Mouse (Mus musculus) T-helper 17 cell (primary cell): ENCODE measurements around the gene Epb41.

Source experiments
- in situ Hi-C, 2 experiments: fragments of 300-600 bp; cut with MboI, MseI; formaldehyde crosslinking; loops; 1 replicate in 1 of 2; 2 replicates in 1 of 2; pipeline ENCODE4 v1.15.1; 2025; ENCODE audit warnings: high pct_unique_total_duplicates in 2 of 2

Gene Epb41

DNA sequence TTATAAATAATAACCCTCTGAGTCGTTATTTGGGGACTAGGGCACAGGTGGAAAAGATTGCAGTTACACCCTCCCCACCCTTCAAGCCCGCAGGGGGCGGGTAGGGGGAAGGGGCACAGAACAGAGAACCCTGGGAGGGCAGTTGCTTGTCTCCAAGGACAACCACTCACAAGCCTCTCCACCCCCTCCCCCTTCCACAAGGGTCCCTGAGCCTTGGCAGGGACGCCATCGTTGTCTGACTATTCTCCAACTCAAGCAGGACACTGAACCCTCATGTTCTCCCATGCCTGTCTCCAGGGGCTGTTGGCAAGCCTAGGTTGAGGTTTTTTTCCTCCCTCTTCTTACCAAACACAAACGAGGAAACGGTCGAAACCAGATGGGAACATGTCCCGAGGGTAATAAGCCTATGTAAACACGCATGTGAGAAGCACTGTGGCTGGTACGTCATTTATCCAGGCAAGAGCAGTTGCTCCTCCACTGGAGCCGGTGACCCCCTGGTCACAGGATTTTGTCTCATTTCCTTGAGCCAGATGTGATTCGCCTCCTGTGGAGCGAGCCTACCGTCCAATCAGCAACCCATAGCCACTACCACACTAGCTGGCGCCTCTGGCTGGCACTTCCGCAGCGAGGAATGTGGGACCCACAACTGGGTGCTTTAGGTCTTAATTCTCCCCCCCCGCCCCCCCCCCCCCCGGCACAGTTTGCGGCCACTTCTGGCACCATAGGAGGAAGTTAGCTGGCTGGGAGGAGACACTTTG, 164.7 kb downstream of the Epb41 start:
- in situ Hi-C loops = no loop called here

DNA sequence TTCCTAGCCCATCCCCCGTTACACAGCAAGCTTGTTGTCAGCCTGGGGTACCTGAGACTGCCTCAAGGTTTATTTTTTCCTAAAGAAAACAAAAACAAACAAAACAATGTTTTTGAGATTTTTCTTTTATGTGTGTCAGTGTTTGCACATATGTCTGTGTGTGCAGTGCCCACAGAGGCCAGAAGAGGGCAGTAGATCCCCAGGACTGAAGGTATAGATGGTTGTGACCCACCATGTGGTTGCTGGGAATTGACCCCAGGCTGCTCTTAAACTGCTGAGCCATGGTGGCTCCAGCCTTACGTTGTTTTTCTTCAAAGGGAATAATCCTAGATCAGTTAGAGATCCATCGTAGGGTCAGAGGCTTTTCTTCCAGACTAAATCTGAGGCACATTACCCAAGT, 167.2 kb downstream of the Epb41 start:
- in situ Hi-C loops = no loop called here

DNA sequence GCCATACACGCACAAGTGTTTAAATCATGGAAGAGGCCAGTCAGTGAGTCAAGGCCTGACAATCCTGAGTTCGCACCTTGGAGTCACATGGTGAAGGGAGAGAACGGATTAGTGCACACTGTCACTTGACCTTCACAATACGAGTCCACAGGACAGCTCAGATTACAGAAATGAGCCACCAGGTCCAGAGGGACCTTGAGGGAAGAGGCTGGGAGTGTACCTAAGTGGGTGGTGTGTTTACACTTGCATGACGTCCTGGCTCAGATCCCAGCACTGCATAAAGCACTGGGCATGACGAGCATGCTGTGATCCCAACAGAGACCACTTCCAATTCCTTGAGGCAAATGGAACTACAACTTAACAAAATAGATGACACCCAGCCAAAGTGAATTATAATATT, 168.7 kb downstream of the Epb41 start:
- in situ Hi-C loops = no loop called here

DNA sequence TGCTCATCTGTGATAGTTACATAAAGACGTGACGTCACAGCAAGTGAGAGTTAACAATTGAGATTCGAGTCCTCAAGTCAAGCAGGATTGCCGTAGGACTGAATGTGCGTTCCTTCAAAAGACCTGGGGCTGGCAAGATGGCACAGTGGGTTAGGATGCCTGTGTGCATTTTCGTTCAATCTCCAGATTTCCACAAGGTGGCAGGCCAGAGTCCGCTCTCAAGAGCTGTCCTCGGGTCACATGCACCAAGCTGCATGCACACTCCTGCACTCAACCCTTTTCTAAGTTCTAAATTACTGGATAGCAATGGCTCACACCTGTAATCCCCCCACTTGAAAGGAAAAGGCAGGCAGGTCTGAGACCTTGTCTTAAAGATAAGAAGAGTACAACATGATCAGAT, 170.6 kb downstream of the Epb41 start:
- in situ Hi-C loops = no loop called here

DNA sequence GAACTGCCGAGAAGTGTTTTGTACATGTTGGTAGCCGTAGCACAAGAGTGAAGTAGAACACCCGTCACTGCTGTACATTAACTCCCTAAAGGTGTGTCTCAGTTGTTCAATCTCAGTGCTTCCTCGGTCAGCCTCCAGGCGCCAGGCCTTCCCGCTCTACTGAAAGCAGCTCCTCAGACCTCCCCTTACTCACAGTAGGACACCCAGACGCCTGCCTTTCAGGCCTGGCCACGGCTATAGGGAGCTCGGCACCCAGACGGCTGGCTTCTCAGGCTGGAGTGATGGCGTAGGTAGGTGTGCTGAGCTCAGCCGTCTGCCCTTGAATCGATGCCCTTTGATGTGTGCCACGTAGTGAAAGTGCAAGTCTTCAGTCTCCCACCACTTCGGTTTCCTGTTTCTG, 174.0 kb downstream of the Epb41 start:
- in situ Hi-C loops = no loop called here

DNA sequence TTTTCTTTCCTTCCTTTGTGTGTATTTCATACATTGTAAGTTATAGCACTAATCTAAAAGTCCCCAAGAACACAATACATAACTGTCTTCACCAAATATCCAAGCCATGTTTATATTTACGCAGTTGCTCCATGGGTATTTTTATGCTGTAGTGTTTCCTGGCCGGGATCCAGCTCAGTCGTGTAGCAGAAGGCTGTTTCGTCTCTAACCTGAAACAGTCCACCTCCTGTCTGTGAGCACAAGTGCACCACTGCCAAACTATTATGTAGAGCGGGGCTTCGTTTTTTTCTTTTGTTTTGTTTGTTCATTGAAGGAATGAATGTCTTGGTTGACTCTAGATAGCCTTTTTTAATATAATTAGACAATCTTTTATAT, 176.0 kb downstream of the Epb41 start:
- in situ Hi-C loops = no loop called here

DNA sequence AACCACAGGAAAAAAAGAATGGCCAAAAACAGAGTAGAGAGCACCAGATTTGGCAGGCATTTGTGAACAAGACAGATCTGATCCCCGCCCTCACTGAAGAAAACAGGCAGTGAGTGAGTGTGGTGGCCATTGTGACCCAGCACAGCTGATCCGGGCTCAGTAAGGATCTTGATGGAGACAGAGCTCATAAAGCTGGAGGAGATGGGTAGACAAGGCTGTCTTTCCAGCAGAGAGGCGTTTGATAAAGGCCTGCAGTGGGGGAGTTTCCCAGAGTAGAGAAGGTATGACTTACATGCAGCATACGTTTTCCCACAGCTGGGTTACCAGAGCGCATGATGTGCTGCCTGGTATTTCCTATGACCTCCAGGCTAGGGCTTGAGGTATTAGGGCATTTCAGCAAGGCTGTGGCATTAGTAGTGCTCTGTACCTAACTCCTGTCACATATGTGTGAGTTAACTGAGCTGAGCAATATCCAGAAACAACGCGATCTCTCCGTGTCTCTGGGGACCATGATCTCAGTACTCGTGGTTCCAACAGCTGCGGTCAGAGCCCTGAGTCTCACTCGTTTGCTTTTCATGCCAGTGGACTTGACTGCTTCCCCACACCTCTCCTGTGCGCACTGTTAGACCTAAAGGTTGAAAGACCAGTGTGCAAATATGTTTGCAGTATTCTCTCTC, 176.5 kb downstream of the Epb41 start:
- in situ Hi-C loops = no loop called here

DNA sequence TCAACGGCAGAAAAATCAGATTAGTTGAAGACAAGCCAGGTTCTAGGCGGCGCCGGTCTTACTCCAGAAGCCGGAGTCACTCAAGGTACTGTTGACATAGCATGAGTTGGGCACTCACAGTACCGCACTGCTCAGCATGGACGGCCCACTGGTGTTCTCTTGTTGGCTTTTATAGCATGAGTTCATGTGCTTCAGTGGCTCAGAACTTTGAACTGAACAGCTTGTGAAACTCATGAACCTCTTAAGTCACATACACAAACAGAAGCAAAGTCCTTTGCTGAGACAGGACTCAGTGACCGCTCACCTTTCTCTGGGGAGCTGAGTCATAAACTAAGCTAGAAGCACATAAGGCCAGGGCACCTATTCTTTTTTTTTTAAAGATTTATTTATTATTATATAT, 177.3 kb downstream of the Epb41 start:
- in situ Hi-C loops = no loop called here

DNA sequence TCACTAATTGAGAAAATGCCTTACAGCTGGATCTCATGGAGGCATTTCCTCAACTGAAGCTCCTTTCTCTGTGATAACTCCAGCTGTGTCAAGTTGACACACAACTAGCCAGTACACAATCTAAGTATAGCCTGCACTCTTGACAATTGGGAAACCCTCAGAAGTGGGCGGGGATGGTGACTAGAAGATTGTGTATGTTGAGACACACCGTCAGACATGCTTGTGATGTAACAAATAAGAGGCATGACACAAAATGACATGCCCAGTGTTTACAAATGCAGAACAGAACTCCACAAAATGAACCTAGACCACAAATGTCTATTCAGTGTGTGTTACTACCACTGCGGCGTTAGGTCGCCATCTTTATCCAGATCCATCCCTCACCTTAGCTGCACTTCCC, 178.0 kb downstream of the Epb41 start:
- in situ Hi-C loops = no loop called here

DNA sequence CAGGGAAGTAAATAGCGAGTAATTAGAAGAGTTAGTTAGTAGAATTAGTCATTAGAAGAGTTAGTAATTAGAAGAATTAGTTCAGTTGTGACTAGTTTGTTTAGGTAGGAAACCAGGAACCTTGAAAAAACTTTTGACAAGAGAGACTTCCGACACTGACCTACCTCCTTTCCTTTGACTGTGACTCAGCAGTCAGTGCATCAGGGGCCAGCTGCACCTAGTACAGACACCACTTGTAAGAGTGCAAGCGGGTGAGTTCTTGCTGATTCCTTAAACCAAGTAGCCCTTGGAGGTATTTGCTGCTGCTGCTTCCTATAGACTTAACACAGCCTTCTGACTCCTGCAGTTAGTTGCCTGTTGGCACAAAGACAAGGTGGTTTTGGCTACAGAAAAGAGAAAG, 184.4 kb downstream of the Epb41 start:
- in situ Hi-C loops = no loop called here

DNA sequence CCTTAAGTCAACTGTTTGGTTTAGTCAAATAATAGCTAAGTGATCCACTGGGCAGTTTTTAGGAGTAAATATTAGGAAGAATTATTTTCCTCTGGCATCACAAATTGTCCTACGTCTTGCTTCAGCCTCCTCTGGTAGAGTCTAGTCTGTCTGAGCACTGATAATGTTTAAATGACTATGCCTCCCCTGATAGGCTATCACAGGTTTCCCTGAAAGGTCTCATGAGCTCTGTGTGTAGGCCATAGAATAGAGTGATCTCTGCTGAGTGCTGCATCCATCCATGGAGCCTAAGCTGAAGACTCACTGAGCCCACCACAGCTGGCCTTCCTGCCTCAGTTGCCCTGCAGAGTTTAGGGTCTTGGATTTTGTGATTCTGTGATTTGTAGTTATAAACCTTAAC, 186.6 kb downstream of the Epb41 start:
- in situ Hi-C loops = no loop called here

DNA sequence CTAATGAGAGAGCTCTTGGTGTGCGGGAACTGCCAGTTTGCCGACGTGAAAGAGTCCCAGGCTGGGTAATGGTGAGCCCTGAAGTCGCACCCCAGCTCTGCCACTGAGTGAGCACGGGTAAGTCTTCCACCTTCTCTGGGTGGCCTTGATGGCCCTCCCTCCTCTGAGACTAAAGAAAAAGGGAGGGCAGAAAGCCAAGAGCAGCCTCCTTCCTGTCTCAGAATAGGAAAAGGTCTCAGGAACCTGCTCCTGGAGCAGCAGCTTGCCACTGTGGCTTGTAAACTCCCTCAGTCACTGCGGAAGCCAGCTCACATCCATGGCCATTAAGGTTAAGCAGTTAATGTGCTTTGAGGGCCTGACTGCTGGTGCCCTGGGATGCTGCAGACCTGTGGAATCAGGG, 189.7 kb downstream of the Epb41 start:
- in situ Hi-C loops = no loop called here

DNA sequence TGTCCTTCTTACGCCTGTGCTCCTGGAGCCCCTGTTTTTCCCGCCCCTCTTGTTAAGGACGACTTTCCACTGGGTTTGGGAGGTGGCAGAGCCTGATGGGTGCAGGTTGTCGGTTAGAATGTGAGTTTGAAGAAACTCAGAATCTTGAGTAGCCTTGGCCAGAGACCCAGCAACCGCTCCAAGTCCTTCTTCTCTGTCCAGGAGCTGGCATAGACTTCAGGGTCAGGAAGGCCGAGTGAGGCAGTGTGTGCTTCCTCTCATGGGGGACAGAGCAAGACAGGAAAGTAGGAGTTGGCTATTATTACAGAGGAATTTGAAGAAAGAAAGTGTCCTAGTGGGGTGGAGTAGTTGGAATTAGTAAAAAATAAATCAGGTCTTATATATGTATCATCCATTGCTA, 191.6 kb downstream of the Epb41 start:
- in situ Hi-C loops = no loop called here

DNA sequence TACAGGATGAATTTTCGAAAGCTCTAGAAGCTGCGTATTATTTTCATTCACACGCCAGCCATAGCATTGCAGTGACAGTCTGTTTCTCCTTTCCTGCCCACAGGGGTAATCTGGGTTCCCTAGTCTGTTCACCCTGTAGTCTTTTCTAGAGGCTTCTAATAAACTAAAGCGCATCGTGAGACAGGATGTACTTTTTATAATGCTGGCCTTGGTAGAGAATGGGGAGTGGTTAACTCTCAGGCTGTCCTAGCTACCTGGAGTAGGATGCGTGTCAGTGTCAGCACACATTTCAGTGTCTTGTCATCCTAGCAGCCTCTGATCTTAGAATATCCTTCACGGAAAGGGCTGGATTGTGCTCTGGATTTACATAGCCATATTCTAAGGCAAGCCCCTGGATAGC, 193.8 kb downstream of the Epb41 start:
- in situ Hi-C loops = no loop called here

DNA sequence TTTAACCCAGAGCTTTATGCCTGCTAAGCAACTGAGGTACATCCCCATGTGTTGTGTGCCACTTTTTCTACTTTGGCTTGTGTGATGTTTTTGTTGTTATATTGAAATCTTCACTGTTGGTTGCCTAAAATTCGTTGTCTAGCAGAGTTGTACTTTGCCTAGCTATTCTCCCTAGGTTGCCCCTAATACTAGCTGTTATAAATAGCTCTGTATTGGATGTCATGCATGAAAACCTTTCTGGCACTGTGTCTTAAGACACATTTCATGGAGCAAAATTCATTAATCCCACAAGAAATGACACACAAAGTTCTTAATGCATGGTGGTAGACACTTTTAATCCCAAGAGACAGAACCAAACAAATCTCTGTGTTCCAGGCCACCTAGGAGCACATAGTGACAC, 195.4 kb downstream of the Epb41 start:
- in situ Hi-C loops = loop anchor here in 1 of 2 experiments (10.0 kb wide), 1 partner anchor 1345 kb away; no protein-coding TSS in a partner anchor

DNA sequence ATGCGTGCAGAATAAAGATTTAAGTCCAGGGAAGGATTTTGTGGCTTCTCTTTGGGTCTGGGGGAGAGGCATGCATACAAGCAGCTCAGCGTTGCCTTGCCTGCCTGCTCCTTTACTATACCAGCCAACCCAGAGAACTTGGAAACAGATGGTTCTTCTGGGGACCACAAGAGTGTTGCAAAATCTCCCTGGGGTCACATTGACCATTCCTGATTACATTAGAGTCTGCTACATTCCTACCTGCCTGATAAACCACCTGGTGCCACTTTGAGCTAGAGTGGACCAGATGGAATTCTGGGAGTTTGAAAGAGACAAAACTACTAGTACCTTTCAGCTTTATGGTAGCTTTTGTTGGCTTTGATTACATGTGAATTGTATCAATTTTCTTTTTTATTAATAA, 198.3 kb downstream of the Epb41 start:
- in situ Hi-C loops = loop anchor here in 1 of 2 experiments (10.0 kb wide), 1 partner anchor 1342 kb away; no protein-coding TSS in a partner anchor

DNA sequence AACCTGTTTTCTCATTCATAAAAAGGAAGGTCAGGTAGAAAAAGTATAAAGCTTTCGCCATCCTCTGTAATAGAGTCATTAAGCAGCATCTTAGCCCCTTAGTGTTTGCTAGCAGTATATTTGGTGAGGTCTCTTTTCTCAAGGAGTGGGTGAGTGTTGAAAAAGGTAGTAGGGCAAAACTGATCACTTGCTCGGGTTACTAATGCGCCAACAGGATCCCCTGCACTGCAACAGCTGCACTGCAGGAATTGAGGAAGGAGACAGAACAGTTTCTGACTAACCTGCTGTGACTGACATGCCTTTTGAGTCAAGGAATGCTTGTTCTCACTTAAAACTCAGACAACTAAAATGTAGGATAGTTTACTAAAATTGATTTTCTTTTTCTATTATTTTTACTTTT, 199.9 kb downstream of the Epb41 start:
- in situ Hi-C loops = loop anchor here in 1 of 2 experiments (10.0 kb wide), 1 partner anchor 1340 kb away; no protein-coding TSS in a partner anchor

DNA sequence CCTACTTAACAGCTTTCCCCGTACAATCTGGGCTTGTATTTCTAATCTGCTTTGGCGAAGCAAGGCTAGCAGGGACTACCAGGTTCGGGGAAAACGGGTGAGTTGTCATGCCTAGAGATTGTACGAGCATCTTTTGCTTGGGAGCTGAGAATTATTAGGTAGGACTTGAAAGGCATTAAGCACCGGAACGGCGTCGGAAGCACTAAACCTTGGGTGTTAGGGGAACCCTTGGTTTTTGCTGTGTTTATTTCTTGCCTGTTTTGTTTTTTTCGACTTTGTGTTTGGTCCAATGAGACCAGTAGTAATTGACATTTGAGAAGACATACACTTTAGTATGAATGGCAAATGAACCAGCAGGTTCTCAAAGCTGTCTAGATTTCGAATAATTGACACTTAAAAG, 200.6 kb downstream of the Epb41 start:
- in situ Hi-C loops = loop anchor here (10.0 to 25.0 kb wide), 2 partner anchors 1212 to 1340 kb away; partner anchors contain the start of gene Pum1 (in 1 of the 2)

DNA sequence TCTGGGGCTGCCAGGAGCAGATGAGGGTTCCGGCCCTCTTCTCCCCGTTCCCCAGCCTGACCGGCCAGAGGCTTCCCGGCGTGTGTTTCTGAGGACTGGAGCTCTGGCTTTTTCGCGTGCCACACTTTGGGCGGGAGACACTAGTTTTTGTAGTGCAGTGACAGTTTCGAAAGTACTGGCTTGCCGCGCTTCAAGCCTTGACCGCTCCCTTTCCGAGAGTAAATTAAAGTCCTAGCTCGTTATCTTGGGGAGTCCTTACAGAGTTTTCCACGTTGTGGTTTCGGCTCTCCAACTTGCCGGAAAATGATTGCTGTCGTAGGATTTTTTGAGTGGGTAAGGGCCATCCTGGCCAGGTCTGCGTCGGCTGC, 201.0 kb downstream of the Epb41 start:
- in situ Hi-C loops = loop anchor here (10.0 to 25.0 kb wide), 2 partner anchors 1212 to 1339 kb away; partner anchors contain the start of gene Pum1 (in 1 of the 2)
